Mouse (Mus musculus) kidney, embryonic 14.5 days (tissue): ENCODE data around the gene Maml3. TPM values are rescaled to one million over a fixed set of nuclear protein-coding genes. Genes with fewer than 3 reads are reported as not detected.

ENCODE experiments used
- ATAC-seq: fragments of 200-750 bp; cut with Nextera tagmentation; 2 replicates; pipeline ENCODE4 v1.8.0; 2017; ENCODE audit warnings: moderate number of reproducible peaks, mild to moderate bottlenecking, moderate TSS enrichment, moderate library complexity; ENCODE audit not compliant: low FRiP score, low TSS enrichment
- H3K27ac ChIP-seq: fragments of 300-500 bp; sonication (generic); 2 replicates; pipeline ENCODE4 v1.5.1; 2014; ENCODE audit warnings: low read depth, mild to moderate bottlenecking, low read length, moderate library complexity, mixed read lengths
- H3K27me3 ChIP-seq: fragments of 300-500 bp; sonication (generic); 2 replicates; pipeline ENCODE4 v1.6.1; 2014; ENCODE audit warnings: mild to moderate bottlenecking, low read length; ENCODE audit not compliant: control insufficient read depth, insufficient read depth
- H3K36me3 ChIP-seq: fragments of 300-500 bp; sonication (generic); 2 replicates; pipeline ENCODE4 v1.6.1; 2014; ENCODE audit warnings: low read length, mixed read lengths; ENCODE audit not compliant: control insufficient read depth, insufficient read depth
- H3K4me1 ChIP-seq: fragments of 300-500 bp; sonication (generic); 2 replicates; pipeline ENCODE4 v1.6.1; 2014; ENCODE audit warnings: low read length, mixed read lengths; ENCODE audit not compliant: control insufficient read depth, insufficient read depth
- H3K4me2 ChIP-seq: fragments of 300-500 bp; sonication (generic); replicated peaks from 2 replicates; pipeline ENCODE4 v1.6.1; 2014; ENCODE audit warnings: low read depth, mild to moderate bottlenecking, low read length
- H3K4me3 ChIP-seq: fragments of 300-500 bp; sonication (generic); 2 replicates; pipeline ENCODE4 v1.5.1; 2014; ENCODE audit warnings: mild to moderate bottlenecking, low read length
- H3K9ac ChIP-seq: fragments of 300-500 bp; sonication (generic); 2 replicates; pipeline ENCODE4 v1.6.1; 2014; ENCODE audit warnings: low read depth, mild to moderate bottlenecking, low read length, moderate library complexity
- H3K9me3 ChIP-seq: fragments of 300-500 bp; sonication (generic); 2 replicates; pipeline ENCODE4 v1.6.1; 2016; ENCODE audit warnings: low read length; ENCODE audit not compliant: control insufficient read depth
- WGBS: fragments of 180-500 bp; shearing (Covaris S2); extraction: QIAGEN DNeasy Blood & Tissue Kit; methylation state at CpG from one replicate; pipeline ENCODE4 v1.1.7; 2014; 5-methylcytosine and 5-hydroxymethylcytosine counted together
- polyA plus RNA-seq: library from polyadenylated mRNA; unstranded; fragments of >200 nt; fragmentation: Nextera tagmentation; extraction: Ambion mirVana; gene quantifications from 2 replicates; pipeline ENCODE4 v1.2.1, GENCODE M21; 2014

Maml3 gene
- polyA plus RNA-seq, 1 experiment from 2014 or later = 9.4 TPM

DNA sequence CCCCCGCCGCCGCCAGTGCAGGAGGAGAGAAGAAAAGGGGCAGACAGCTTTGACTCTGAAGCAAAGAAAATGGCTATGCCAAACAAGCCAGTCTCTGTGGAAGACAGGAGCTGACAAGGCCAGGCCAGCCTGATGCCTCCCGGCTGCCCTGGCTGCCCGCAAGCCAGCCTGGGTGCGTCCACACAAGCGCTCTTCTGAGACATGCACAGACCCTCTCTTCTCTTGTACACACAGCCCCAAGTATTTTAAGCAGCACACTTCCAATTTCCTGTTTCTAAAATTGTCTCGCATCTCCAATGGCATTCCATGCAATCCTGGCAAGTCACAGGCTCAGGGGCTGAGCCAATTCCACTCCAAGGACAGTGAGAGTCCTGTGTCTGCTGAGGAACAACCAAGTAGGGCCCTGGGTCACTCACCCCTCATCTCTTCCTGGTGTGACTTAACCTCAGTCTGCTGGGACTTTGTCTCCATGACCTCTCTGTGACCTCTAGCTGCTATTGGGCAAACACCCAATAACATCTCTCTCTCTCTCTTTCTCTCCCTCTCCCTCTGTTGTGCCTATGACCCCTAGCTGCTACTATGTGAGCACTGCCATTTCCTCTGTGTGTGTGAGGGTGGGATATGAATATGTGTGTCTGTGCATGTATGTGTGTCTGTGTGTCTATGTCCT, 354.9 kb downstream of the Maml3 start:
- Histone ChIP-seq H3K9ac (peak overlapping the region; percentile 40; the same call in 1 of the 2 replicates), H3K4me1 (peaks cover 22% of the 10 kb centered on the region), H3K27ac (peak overlapping the region; percentile 76), H3K4me3 (no peak overlapping the region), H3K27me3 (no peaks in the 10 kb centered on the region), H3K36me3 (no peaks in the 10 kb centered on the region), H3K9me3 (peaks cover 6% of the 10 kb centered on the region; the same call in 1 of the 2 replicates), H3K4me2 (no peak overlapping the region)
- peak; percentile 66 for ATAC-seq
- WGBS = 23% methylated on average over 8 of the region's 8 CpGs

DNA sequence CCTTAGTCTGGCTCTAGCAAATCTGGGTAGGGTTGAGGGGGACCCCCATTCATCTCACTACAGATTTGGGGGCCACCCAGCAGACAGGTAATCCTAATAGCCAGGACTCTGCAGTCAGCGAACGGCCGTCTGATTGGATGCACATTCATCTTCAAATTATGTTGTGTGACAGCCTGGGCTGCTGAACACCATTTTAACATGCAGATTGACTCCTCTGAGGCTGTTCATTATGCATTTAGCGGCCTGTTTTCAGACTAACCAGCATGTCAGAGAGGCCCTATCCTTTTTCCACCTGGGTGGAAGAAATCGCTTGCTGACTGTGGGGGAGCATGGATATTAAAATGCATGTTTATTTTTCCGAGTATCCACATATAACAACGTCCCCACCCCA, 355.5 kb downstream of the Maml3 start:
- H3K4me3 ChIP-seq = no peak overlapping the region
- peak overlapping the region; percentile 76 for H3K27ac ChIP-seq
- WGBS = 28% methylated on average over 7 of the region's 7 CpGs
- no peaks in the 10 kb centered on the region for H3K36me3 ChIP-seq
- H3K4me2 ChIP-seq = no peak overlapping the region
- no peak; the same call in 1 of the 2 replicates for ATAC-seq
- H3K9ac ChIP-seq = peak overlapping the region; percentile 40; the same call in 1 of the 2 replicates
- H3K9me3 ChIP-seq = peaks cover 6% of the 10 kb centered on the region; the same call in 1 of the 2 replicates
- H3K4me1 ChIP-seq = peaks cover 22% of the 10 kb centered on the region
- H3K27me3 ChIP-seq = no peaks in the 10 kb centered on the region

- peaks cover 6% of the 10 kb centered on the region; the same call in 1 of the 2 replicates for H3K9me3 ChIP-seq
- H3K4me3 ChIP-seq = no peak overlapping the region
- ATAC-seq = no peak
- no peak overlapping the region for H3K27ac ChIP-seq
- 78% methylated on average over 17 of the region's 17 CpGs for WGBS
- no peak overlapping the region for H3K4me2 ChIP-seq
- H3K4me1 ChIP-seq = peaks cover 22% of the 10 kb centered on the region
- no peaks in the 10 kb centered on the region for H3K36me3 ChIP-seq
- no peak overlapping the region for H3K9ac ChIP-seq
- no peaks in the 10 kb centered on the region for H3K27me3 ChIP-seq
Measured at GRCm38 (mm10) chr3:51748436-51749376, 356.2 kb downstream of the Maml3 start.

DNA sequence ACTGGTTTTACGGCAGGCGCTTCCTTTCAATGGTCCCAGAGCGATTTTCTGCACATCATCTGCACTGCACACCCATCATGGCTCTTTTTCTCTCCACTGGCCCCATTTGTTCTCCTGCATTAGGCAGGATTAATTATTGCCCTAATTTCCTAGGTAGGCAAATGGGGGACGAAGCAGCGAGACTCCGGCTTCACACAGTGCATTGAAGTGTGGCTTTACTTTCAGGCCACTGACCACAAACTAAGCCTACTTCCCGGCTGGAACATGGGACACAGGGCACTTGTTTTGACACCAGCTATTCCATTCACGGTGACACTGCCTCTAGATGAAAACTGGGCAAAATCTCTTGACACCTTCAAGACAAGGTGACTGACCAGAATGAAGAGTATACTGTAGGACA, 358.1 kb downstream of the Maml3 start:
- H3K4me2 ChIP-seq = no peak overlapping the region
- H3K4me1 ChIP-seq = peaks cover 20% of the 10 kb centered on the region
- H3K9me3 ChIP-seq = peaks cover 6% of the 10 kb centered on the region; the same call in 1 of the 2 replicates
- no peak overlapping the region for H3K9ac ChIP-seq
- H3K36me3 ChIP-seq = no peaks in the 10 kb centered on the region
- no peak overlapping the region for H3K4me3 ChIP-seq
- no peak overlapping the region for H3K27ac ChIP-seq
- no peaks in the 10 kb centered on the region for H3K27me3 ChIP-seq
- no peak for ATAC-seq
- WGBS = 67% methylated on average over 8 of the region's 8 CpGs

DNA sequence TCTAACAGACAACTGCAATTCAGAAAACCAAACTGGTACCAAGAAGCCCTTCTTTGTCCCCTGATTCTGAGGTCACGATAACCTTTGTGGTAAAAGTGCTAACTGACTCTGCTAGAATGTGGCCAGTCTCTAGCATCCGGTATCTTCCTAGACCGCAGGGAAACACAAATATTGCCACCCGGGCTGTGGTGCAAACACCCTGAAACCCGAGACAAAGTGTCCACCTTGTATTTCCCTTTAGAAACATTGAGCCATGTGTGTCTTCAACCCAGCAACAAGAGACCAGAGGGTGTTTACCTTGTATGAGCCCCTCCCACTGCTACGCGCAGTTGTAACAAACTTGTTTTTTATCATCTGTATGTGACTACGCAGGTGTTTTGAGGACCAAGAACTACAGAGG, 359.7 kb downstream of the Maml3 start:
- Histone ChIP-seq H3K4me3 (no peak overlapping the region), H3K27me3 (no peaks in the 10 kb centered on the region), H3K36me3 (no peaks in the 10 kb centered on the region), H3K4me2 (no peak overlapping the region), H3K9ac (no peak overlapping the region), H3K9me3 (peaks cover 6% of the 10 kb centered on the region; the same call in 1 of the 2 replicates), H3K4me1 (peaks cover 18% of the 10 kb centered on the region), H3K27ac (peak overlapping the region; percentile 37; the same call in 1 of the 2 replicates)
- ATAC-seq = no peak
- WGBS = 68% methylated on average over 8 of the region's 8 CpGs

DNA sequence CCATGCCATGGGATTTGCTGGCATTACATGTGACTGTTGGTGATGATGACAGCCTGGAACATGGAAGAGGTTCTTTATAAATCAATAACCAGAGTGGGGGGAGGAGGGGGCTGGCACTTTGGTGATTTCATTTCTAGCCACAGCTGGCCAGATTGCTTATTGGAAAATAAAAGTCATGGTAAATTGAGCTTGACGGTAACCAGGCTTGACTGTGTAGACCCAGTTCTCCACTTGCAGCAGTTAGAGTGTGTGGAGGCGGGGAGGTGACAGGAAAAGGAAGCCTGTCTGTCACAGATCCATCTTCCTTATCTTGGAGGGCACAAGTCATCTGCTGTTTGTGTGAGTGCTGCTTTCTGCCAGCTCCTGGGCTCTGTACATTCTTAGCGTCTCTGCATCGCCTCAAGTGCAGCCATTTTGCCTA, 360.5 kb downstream of the Maml3 start:
- Histone ChIP-seq H3K9me3 (peaks cover 6% of the 10 kb centered on the region; the same call in 1 of the 2 replicates), H3K27me3 (no peaks in the 10 kb centered on the region), H3K27ac (no peak overlapping the region; the same call in 1 of the 2 replicates), H3K4me1 (peaks cover 14% of the 10 kb centered on the region), H3K4me3 (no peak overlapping the region), H3K4me2 (no peak overlapping the region), H3K9ac (no peak overlapping the region), H3K36me3 (no peaks in the 10 kb centered on the region)
- 43% methylated on average over 4 of the region's 4 CpGs for WGBS
- ATAC-seq = peak; percentile 44; the same call in 1 of the 2 replicates

- H3K4me1 ChIP-seq = peaks cover 20% of the 10 kb centered on the region
Measured at GRCm38 (mm10) chr3:51742405-51742804, 362.5 kb downstream of the Maml3 start.

DNA sequence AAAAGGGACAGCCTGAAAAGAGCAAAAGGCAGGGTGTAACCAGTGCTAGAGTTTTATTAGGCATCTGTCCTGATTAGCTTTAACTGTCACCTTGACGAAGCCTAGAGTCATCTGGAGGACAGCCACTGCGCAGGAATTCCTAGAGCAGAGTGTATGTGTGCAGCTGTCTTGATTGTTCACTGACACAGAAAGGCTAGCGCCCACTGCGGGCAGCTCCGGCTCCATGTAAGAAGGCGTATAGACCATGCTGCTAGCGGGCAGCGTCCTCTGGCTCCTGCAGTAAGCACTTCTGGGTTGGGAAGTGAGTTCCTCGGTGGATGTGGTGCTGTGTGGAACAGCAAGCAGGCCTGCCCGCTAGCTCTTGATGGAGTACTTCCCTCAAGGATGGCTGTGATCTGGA, 363.1 kb downstream of the Maml3 start:
- 56% methylated on average over 10 of the region's 10 CpGs for WGBS
- Histone ChIP-seq H3K9me3 (no peaks in the 10 kb centered on the region), H3K9ac (no peak overlapping the region), H3K27ac (no peak overlapping the region), H3K4me3 (no peak overlapping the region), H3K36me3 (no peaks in the 10 kb centered on the region), H3K4me1 (peaks cover 20% of the 10 kb centered on the region), H3K27me3 (no peaks in the 10 kb centered on the region), H3K4me2 (no peak overlapping the region)
- ATAC-seq = no peak

More at GRCm38 (mm10) chr3:51742405-51742804, 362.5 kb downstream of the Maml3 start:
- Histone ChIP-seq H3K4me2 (no peak overlapping the region), H3K27me3 (no peaks in the 10 kb centered on the region), H3K36me3 (no peaks in the 10 kb centered on the region), H3K27ac (no peak overlapping the region), H3K4me3 (no peak overlapping the region), H3K9me3 (no peaks in the 10 kb centered on the region), H3K9ac (no peak overlapping the region)
- 91% methylated on average over 6 of the region's 6 CpGs for WGBS
- no peak for ATAC-seq

DNA sequence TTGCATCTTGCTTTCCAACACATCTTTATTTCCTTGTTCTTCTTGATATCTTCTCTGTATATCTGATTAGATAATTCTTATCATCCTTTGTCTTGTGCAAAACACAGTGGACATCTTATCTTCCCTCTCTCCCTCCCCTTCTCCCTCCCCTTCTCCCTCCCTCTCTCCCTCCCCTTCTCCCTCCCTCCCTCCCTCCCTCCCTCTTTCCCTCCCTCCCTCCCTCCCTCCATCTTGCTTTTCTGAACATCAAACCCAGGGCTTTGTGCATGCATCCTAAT, 365.1 kb downstream of the Maml3 start:
- Histone ChIP-seq H3K9ac (no peak overlapping the region), H3K4me2 (no peak overlapping the region), H3K9me3 (no peaks in the 10 kb centered on the region), H3K4me1 (peaks cover 20% of the 10 kb centered on the region), H3K36me3 (no peaks in the 10 kb centered on the region), H3K27me3 (no peaks in the 10 kb centered on the region), H3K27ac (peak overlapping the region; percentile 84), H3K4me3 (no peak overlapping the region)
- ATAC-seq = no peak
